Mouse (Mus musculus) E14TG2a.4 (cell line): ENCODE measurements around the gene Hip1r.

ENCODE experiments used
- CTCF ChIP-seq: conservative IDR thresholded peaks from 2 replicates; pipeline ENCODE4 v1.5.1; 2014; ENCODE audit warnings: low read length
- NANOG ChIP-seq: IDR thresholded peaks from 2 replicates; pipeline ENCODE4 v1.6.1; 2014; ENCODE audit warnings: borderline replicate concordance, low read length, mixed read lengths
- POU5F1 ChIP-seq: IDR thresholded peaks from 2 replicates; pipeline ENCODE4 v1.6.1; 2014; ENCODE audit warnings: low read length, borderline replicate concordance

GRCm38 (mm10) chr5:123970576-123970975 is 2.9 kb upstream of the Hip1r start:
- no peak for TF ChIP-seq CTCF
- no peak for TF ChIP-seq POU5F1
- TF ChIP-seq NANOG, result no peak
